Mouse (Mus musculus): Measurements from ENCODE around the gene Gart.

Gene Gart

DNA sequence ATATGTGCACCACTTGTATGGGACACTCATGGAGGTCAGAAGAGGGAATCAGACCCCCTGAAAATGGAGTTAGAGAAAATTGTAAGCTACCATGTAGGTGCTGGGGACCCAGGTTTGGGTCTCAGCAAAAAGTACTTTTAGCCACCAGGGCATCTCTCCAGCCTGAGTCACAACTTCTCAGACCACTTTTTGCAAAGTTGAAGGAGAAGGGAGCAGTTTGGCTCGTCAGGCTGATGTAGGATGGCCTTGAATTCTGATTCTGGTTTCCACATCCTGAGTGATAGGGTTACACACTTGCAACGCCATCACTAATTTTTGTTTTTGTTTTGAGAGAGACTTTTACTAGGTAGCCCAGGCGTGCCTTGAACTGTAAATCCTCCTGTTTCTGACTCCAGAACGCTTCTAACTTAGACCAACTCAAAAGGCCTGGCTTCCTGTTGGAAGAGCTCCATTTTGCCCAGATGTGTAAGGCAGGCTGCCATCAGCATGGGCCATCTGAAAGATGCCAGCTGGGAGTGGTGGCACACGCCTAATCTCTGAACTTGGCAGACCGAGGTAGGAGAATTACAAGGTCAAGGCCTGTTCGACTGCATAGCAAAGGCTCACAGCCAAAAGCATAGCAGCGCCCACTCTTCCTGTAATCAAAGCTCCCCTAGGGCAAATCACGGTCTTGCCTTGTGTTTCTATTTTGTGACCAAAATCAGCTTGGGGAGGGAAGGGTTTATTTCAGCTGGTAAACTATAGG, 37.1 kb downstream of the Gart start:
- DNase-seq (ENCODE audit: low spot score in 2 of 2) = peak in 1 of 2 experiments; percentile 27

- DNase-seq (ENCODE audit: low spot score in 2 of 2) = no peak
Observed at GRCm38 (mm10) chr16:91606958-91607357, 39.8 kb downstream of the Gart start.

DNA sequence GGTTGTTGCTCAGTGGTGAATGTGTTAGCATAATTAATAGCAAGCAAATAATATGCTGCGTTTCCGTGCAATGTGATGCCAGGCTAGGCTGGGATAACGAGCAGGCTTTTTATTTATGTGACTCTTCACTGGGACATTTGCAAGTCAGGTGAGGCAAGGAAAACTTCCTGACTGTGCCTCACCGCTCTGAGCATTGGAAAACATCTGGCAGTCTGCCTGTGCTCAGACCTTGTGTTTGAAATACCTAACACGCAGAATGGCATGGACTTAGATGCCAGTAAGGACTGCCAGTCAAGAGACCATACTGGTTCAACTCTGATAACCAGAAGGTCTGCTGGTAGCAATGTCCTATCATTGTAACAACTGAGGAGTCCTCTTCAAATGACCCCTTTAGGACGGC, 41.6 kb downstream of the Gart start:
- no peak for DNase-seq (ENCODE audit: low spot score in 2 of 2)

GRCm38 (mm10) chr16:91601693-91602092, 45.1 kb downstream of the Gart start:
- DNase-seq (ENCODE audit: low spot score in 2 of 2) = no peak

GRCm38 (mm10) chr16:91601081-91601480, 45.7 kb downstream of the Gart start:
- DNase-seq (ENCODE audit: low spot score in 2 of 2) = no peak

DNA sequence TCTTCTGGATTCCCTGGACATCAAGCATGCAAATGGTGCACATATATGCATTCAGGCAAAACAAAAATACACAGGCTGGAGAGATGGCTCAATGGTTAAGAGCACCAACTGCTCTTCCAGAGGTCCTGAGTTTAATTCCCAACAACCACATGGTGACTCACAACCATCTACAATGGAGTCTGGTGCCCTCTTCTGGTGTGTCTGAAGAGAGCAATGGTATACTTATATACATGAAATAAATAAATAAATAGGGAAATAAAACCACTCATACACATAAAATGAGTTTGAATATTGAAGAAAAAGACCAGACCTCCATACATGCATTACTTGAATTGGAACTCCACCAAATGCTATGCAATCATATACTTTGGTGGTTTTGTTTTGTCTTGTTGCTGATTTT, 47.5 kb downstream of the Gart start:
- DNase-seq (ENCODE audit: low spot score in 2 of 2) = no peak

DNA sequence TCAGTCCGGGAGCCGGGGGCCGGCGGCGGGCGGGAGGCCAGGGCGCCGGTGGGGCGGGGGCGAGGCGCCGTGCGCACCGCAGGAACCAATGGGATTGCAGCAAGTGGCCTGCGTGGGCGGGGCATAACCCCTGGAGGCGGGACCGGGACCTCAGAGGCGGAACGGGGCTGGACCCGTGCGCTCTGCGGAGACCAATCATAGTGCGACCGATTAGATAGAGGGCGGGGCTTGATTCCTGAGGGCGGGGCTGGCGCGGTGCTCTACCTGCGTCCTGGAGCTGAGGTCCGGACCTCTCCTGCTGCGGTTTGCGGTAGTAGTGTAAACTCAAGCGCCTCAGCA, 49.1 kb downstream of the Gart start, which contains the start of gene Tmem50b:
TSS of gene Tmem50b (minus strand) at position 129 of the 339 bp plus-strand sequence.
- peak; percentile 97 to 98 for DNase-seq (ENCODE audit: low spot score in 2 of 2)

GRCm38 (mm10) chr16:91596779-91597671, 49.7 kb downstream of the Gart start:
- DNase-seq (ENCODE audit: low spot score in 2 of 2) = no peak

- no peak for DNase-seq (ENCODE audit: low spot score in 2 of 2)
Observed at GRCm38 (mm10) chr16:91596397-91596778, 50.4 kb downstream of the Gart start.

DNA sequence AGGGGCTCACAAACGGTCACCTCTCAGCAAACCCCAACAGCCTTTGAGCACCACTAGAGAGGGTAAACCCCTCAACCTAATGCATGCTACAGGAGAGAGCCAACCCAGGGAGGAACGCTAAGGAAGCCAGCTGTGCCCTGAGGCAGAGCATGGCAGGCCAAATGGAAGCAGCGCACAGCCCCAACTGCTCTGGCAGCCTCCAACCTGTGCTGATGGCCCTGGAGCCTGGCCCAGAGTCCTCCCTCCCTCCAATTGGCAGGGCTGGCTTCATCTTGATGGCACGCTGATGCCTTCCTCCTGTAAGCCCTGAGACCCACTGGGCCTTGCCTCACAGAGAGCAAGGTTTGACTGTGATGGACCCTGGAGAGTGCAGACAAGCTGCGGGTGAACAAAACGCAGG, 51.7 kb downstream of the Gart start:
- DNase-seq (ENCODE audit: low spot score in 2 of 2) = no peak

GRCm38 (mm10) chr16:91593262-91593661, 53.5 kb downstream of the Gart start:
- DNase-seq (ENCODE audit: low spot score in 2 of 2) = no peak

GRCm38 (mm10) chr16:91592162-91592561, 54.6 kb downstream of the Gart start:
- no peak for DNase-seq (ENCODE audit: low spot score in 2 of 2)

DNA sequence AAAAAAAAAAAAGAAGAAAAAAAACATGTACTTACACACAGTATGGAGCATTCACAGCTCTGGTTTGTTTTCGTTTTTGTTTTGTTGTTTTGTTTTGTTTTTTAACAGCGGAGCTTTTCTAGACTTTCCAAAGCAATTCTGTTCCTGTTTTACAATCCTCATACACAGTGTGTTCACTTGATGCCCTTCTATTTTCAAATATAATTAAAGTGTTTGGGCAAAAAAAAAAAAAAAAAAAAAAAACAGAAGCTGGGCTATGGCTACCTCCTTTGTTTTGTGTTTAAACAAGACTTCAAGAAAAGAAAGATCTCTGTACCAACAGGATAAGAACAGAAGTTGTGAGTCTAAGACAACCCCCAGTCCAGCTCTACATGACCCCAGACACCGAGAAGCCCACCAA, 58.0 kb downstream of the Gart start:
- DNase-seq (ENCODE audit: low spot score in 2 of 2) = no peak

- DNase-seq (ENCODE audit: low spot score in 2 of 2) = no peak
Observed at GRCm38 (mm10) chr16:91587730-91588453, 58.9 kb downstream of the Gart start.

DNA sequence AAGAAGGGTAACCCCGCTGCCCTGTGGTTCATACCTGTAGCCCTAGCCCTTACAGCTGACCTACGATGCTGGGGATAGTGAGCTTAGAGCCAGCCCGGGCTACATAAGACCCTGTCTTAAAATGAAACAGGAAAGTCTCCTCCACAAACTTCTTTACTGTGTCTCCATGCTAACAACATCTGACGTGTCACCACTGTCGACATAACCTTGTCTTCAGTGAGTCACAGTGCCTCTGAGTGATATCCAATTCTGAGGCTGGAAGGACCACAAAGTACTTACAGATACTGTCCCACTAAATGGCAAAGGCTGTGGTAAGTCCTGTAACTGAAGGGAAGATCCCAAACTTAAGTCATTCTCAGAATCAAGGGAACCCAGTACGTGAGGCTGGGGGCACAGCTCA, 60.5 kb downstream of the Gart start:
- DNase-seq (ENCODE audit: low spot score in 2 of 2) = no peak

GRCm38 (mm10) chr16:91585617-91586016, 61.1 kb downstream of the Gart start:
- no peak for DNase-seq (ENCODE audit: low spot score in 2 of 2)

GRCm38 (mm10) chr16:91582307-91582706, 64.4 kb downstream of the Gart start:
- DNase-seq (ENCODE audit: low spot score in 2 of 2) = no peak

DNA sequence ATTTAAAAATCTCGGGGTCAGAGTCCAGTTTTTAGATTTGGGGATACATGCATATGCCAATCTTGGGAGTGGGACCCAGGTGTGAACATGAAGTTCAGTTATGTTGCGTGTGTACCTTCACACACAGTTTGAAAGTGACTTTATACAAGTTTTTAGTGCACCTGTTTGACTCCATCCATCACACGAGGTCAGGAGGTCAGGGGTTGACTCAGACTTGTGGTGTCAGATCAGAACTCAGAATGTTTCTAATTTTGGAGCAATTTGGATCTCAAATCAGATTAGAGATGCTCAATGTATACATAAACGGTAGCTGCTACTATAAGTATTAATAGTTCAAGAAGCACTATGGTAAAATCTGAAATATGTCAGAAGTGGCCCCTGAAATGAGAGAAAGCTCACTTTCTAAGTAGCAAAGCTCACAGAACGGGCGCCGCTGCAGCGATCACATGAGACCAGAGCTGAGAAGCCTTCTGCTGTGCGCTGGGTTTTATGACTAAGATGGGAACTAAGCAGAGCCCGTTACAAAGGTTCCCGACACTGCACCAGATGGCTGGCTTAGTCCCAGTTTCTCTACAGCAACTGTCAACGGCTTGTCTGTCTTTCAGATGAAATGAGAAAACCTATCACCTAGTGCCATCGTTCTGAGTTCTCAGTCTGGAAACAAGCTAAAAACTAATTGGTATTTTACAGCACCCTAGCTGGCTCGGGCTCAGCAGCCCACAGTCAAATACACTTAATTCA, 67.6 kb downstream of the Gart start:
- no peak for DNase-seq (ENCODE audit: low spot score in 2 of 2)

DNA sequence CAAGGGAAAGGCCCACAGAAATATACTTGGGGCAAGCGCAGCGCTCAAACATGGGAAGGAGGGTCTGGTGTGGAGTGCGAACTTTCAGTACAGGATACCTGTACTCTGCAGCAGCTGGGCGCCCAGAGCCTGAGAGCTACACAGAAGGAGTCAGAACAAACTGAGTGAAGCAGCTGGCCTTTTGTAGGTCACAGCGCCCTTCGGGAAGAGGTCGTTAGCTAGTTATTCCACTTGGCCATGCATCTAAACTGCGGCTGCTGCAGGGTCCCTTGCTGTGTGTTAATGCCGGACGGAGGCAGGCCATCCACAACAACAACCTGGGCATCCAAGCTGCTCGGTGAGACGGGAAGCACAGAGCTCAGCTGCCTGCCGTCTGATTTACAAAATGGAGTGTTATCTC, 71.6 kb downstream of the Gart start:
- no peak for DNase-seq (ENCODE audit: low spot score in 2 of 2)
